Comparison of ENCODE assay signal across 29 mouse cellular contexts in genomic region chr11:28912469-28913138, GRCm38 (mm10). TPM values are rescaled to one million over a fixed set of nuclear protein-coding genes. Genes with fewer than 3 reads are reported as not detected.
A peak's percentile ranks its signal among the peaks of the same experiment; 100 is the strongest.
DNase-seq lines count a peak whose midpoint lies in the region; ATAC-seq and TF ChIP-seq lines count a peak whose summit lies in the region.
"Had no signal": no experiment of that assay in that cellular context is flagged by ENCODE, and none has a peak within 500 bp of the region (broad histone marks: within the 10 kb centered on the region; RNA-seq: fewer than 3 reads in every experiment).

No protein-coding gene starts in this region.

- intact Hi-C loops in left cerebral cortex, postnatal 10 days (cut with DNase I) = no loop called here

- no peaks in the 10 kb centered on the region for H3K9me3 ChIP-seq in lung, postnatal 0 days (ENCODE audit: low read length)
- H3K9me3 ChIP-seq in intestine, postnatal 0 days (ENCODE audit: control insufficient read depth) = no peaks in the 10 kb centered on the region
- H3K9me3 ChIP-seq: hindbrain, embryonic 12.5 days; kidney, embryonic 15.5 days; midbrain, embryonic 13.5 days had no signal

- DNase-seq in cerebellum, postnatal 10 days = peak; percentile 7 to 8
- no peak for DNase-seq in cerebellum, postnatal 25 days
- peak; percentile 59 for DNase-seq in lung, postnatal 0 days (ENCODE audit: low spot score)
- no peak for DNase-seq in lung, adult 18-20 months
- DNase-seq in embryo, embryonic 11 days = no peak
- DNase-seq in left cerebral cortex, postnatal 10 days (ENCODE audit: extremely low spot score in 1 of 2, low spot score in 2 of 2) = no peak
- DNase-seq: adrenal gland, postnatal 14 days; cerebellum, adult 11 months; cerebellum, adult 9-10 months; gastrocnemius, postnatal 36 days; heart, adult 18-20 months; heart, postnatal 36 days; kidney, adult 18-20 months; kidney, postnatal 25 days; liver; right cerebral cortex, postnatal 25 days; thymus, postnatal 14 days had no signal

- no peaks in the 10 kb centered on the region for H3K36me3 ChIP-seq in lung, postnatal 0 days (ENCODE audit: insufficient read depth, low read length)
- H3K36me3 ChIP-seq in intestine, postnatal 0 days (ENCODE audit: control insufficient read depth, insufficient read depth) = no peaks in the 10 kb centered on the region
- H3K36me3 ChIP-seq: hindbrain, embryonic 12.5 days; kidney, embryonic 15.5 days; midbrain, embryonic 13.5 days had no signal

- peak; percentile 57 for ATAC-seq in lung, postnatal 0 days
- peak; percentile 49; the same call in 1 of the 2 replicates for ATAC-seq in intestine, postnatal 0 days
- ATAC-seq: forebrain, embryonic 14.5 days; hindbrain, postnatal 0 days; midbrain, embryonic 13.5 days had no signal

- H3K4me2 ChIP-seq in lung, postnatal 0 days (replicated peaks; ENCODE audit: low read depth, low read length) = no peak overlapping the region
- H3K4me2 ChIP-seq in intestine, postnatal 0 days (replicated peaks; ENCODE audit: low read depth) = no peak overlapping the region
- H3K4me2 ChIP-seq: heart, embryonic 11.5 days; hindbrain, embryonic 12.5 days; kidney, embryonic 15.5 days; midbrain, embryonic 13.5 days had no signal

- H3K9ac ChIP-seq in lung, postnatal 0 days (replicated peaks; ENCODE audit: low read depth) = no peak overlapping the region
- no peak overlapping the region for H3K9ac ChIP-seq in intestine, postnatal 0 days (ENCODE audit: low read depth, low read length)
- H3K9ac ChIP-seq: hindbrain, embryonic 12.5 days; kidney, embryonic 15.5 days; liver, embryonic 14.5 days; midbrain, embryonic 13.5 days had no signal

- no peak overlapping the region for H3K27ac ChIP-seq in lung, postnatal 0 days (ENCODE audit: low read length)
- no peak overlapping the region for H3K27ac ChIP-seq in intestine, postnatal 0 days (ENCODE audit: low read depth, low read length)
- H3K27ac ChIP-seq: hindbrain, embryonic 12.5 days; hindbrain, postnatal 0 days; kidney, embryonic 15.5 days; liver, embryonic 14.5 days; macrophage; midbrain, embryonic 13.5 days had no signal

- no peaks in the 10 kb centered on the region for H3K27me3 ChIP-seq in lung, postnatal 0 days (replicated peaks; ENCODE audit: insufficient read depth, low read length)
- H3K27me3 ChIP-seq in intestine, postnatal 0 days (replicated peaks; ENCODE audit: control insufficient read depth, insufficient read depth, low read length) = no peaks in the 10 kb centered on the region
- H3K27me3 ChIP-seq: hindbrain, embryonic 12.5 days; kidney, embryonic 15.5 days; midbrain, embryonic 13.5 days had no signal

- 57% methylated on average over 3 of the region's 3 CpGs for WGBS in lung, postnatal 0 days
- WGBS in intestine, postnatal 0 days = 30% methylated on average over 3 of the region's 3 CpGs

- no peaks in the 10 kb centered on the region for H3K4me1 ChIP-seq in lung, postnatal 0 days (ENCODE audit: insufficient read depth, low read depth, low read length)
- no peaks in the 10 kb centered on the region for H3K4me1 ChIP-seq in intestine, postnatal 0 days (replicated peaks; ENCODE audit: control insufficient read depth, insufficient read depth, low read length)
- H3K4me1 ChIP-seq: hindbrain, embryonic 12.5 days; kidney, embryonic 15.5 days had no signal

- no peak for TF ChIP-seq CTCF in lung, postnatal 0 days (IDR thresholded peaks at IDR 0.05)
- TF ChIP-seq CTCF in intestine, postnatal 0 days (IDR thresholded peaks at IDR 0.05; ENCODE audit: low read depth) = no peak

- H3K4me3 ChIP-seq in lung, postnatal 0 days (ENCODE audit: low read depth, low read length) = no peak overlapping the region
- no peak overlapping the region for H3K4me3 ChIP-seq in intestine, postnatal 0 days (ENCODE audit: low read depth, low read length)
- H3K4me3 ChIP-seq: hindbrain, embryonic 12.5 days; kidney, embryonic 15.5 days; midbrain, embryonic 13.5 days had no signal

- TF ChIP-seq EP300 in lung, postnatal 0 days (IDR thresholded peaks at IDR 0.05) = no peak

RNA-seq across cellular contexts. Expression of gene Efemp1, which starts 59.6 kb away (rescaled TPM):
- 25.8 and 39.7 TPM in 2 replicates for polyA plus RNA-seq in lung, postnatal 0 days (2015; fragmentation: Nextera tagmentation; extraction: Ambion mirVana)
- polyA plus RNA-seq in intestine, postnatal 0 days (2015; fragmentation: Nextera tagmentation; extraction: Ambion mirVana) = 8.3 and 11.5 TPM in 2 replicates
- total RNA-seq in left cerebral cortex, postnatal 10 days (2021) = 1 to 10 TPM; 3.9 to 4.4 TPM
- total RNA-seq: common myeloid progenitor, adult 5-6 weeks; megakaryocyte-erythroid progenitor cell, adult 5-6 weeks; MEL had no signal
- polyA plus RNA-seq: macrophage had no signal

Comparison
In these comparisons a context has a peak if more than half of its experiments do, and no peak if none do; other contexts are left out.
1. DNase-seq: peak in cerebellum, postnatal 10 days (2 of 2) and lung, postnatal 0 days (single experiment); none in cerebellum, postnatal 25 days (0 of 2), lung, adult 18-20 months (0 of 2), embryo, embryonic 11 days (single experiment) and left cerebral cortex, postnatal 10 days (0 of 2).